Mouse (Mus musculus): Measurements from ENCODE around the gene S100a2. TPM values are rescaled to one million over a fixed set of nuclear protein-coding genes. Genes with fewer than 3 reads are reported as not detected.

S100a2 gene
- total RNA-seq, 2 experiments from 2014 or later = not detected

DNA sequence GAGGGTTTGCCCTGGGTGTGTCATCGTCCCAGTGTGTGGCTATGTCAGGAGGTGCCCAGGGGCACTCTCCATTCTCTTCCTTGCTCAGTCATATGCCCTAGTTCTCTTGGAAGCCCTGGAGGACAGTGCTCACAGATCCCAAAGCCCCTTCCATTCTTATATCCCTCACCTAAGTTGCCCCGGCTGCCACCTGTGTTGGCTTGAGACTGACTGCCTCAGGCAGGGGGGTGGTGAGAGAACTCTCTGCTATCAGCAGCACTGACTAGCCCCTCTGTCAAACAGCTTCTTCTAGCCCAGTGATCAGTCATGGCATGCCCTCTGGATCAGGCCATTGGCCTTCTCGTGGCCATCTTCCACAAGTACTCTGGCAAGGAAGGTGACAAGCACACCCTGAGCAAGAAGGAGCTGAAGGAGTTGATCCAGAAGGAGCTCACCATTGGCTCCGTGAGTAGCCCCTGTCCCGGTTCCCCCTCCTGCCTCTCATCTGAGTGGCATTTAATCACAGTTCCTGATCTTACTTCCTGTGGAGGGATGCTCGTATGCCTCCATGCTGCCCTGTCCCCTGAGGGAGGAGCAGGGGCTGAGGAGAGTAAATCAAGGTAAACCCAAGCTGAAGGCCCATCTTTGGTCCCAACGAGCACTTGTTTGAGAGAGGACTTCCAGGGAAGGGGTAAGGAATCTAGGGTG is 23.6 kb downstream of the S100a2 start:
- no peak for DNase-seq (ENCODE audit: low spot score)
- intact Hi-C loops (cut with DNase I) = loop anchor here (5.0 to 10.0 kb wide), 2 partner anchors 101 to 199 kb away; partner anchors contain the start of genes S100a1 and S100a13

DNA sequence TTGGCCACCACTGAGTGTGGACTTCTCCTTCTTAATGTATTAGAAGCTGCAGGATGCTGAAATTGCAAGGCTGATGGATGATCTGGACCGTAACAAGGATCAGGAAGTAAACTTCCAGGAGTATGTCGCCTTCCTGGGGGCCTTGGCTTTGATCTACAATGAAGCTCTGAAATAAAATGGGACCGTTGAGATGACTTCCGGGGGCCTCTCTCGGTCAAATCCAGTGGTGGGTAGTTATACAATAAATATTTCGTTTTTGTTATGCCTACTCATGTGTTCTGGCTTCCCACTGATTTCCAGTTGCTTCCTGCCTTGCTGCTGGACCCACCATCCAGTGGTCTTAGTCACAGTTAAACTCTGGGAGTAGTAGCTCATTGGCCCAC is 24.1 kb downstream of the S100a2 start:
- intact Hi-C loops (cut with DNase I) = loop anchor here (5.0 to 10.0 kb wide), 2 partner anchors 102 to 199 kb away; partner anchors contain the start of genes S100a1 and S100a13
- DNase-seq (ENCODE audit: low spot score) = no peak

DNA sequence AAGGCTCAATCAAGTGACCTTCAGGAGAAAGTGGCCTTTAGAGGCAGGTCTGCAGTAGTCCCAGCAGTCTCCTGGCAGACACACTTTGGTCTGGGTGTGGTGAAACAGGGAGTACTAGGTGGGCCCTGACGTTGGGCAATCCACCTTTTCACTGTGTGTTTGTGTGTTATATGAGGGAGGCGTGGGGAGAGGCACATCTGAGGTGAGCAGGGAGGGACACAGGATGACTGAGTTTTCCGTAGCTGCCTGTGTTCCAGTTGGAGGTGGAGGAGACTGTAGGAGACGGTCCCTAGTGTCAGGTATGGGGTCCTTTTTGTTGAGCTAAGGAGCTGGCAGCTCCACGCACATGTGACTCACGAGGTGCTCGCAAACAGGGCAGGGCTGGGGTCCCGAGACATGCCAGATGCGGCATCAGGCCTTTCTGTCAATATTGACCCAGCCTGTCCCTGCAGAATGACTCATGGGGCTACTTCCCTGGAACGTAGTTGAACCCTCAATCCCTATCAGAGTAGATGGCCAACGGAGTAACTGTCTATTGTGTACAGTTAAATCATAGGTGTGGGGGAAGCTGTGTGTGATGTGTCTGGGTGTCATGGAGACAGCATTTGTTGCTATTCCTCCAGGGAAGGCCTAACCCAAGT is 24.7 kb downstream of the S100a2 start:
- DNase-seq (ENCODE audit: low spot score) = no peak
- intact Hi-C loops (cut with DNase I) = loop anchor here (1.0 to 10.0 kb wide), 5 partner anchors 29 to 200 kb away; partner anchors contain the start of genes S100a1, S100a13 and Snapin

DNA sequence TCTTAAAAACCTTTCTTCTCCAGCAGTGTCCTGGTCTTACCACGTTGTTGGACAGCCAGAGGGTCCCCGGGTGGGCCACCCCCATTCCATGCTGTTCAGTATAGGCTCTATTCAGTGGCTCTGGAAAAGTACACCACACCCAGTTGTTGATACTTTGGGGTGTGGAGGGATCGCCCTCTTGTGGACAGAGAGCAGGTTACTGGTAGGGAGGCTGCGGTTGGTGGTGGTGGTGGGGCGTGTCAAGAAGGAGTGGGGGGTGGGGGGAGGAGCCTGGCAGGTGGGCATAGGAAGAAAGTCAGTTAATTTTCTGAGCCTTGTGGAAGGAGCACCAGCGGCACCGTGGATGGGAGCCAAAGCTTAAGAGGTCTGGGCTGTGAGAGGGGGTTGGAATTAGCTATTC is 25.4 kb downstream of the S100a2 start:
- intact Hi-C loops (cut with DNase I) = loop anchor here (1.0 to 10.0 kb wide), 4 partner anchors 30 to 201 kb away; partner anchors contain the start of gene Snapin
- peak; percentile 59 for DNase-seq (ENCODE audit: low spot score)

DNA sequence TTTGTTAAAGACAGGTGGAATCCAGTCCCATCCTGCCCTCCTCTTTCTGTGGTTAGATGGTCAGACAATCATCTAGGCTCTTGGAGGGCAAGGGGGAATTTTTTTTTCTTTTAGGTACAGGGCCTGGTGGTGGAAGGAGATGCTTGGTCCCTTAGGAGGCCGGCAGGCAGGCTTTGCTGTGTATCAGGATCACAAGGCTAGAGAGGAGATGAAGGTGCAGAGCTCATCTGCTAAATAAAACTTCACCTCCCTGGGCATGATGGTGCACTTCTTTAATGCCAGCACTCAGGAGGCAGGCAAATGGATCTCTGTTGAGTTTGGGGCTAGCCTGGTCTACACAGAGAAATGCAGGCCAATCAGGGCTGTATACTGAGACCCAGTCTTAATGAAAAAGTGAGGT is 25.9 kb downstream of the S100a2 start:
- no peak for DNase-seq (ENCODE audit: low spot score)
- intact Hi-C loops (cut with DNase I) = loop anchor here (1.0 to 10.0 kb wide), 4 partner anchors 31 to 201 kb away; partner anchors contain the start of gene Snapin

DNA sequence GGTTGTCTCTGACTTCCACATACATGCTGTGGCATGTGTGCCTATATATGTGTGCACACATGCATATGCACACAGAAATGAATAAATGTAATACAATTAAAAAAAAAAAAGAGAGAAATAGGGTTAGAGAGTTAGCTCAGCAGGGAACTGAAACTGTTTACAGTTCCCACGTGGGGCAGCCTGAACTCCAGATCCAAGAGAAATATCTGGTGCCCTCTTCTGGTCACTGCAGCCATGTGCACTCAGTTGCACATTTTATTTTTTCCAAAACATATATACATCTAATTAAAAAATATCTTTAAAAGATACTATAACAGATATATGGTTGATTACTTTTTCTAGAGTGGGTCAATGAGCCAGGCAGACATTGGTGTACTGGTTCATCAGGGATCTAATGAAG is 27.5 kb downstream of the S100a2 start:
- intact Hi-C loops (cut with DNase I) = loop anchor here (10.0 kb wide), 1 partner anchor 203 kb away; no protein-coding TSS in a partner anchor

DNA sequence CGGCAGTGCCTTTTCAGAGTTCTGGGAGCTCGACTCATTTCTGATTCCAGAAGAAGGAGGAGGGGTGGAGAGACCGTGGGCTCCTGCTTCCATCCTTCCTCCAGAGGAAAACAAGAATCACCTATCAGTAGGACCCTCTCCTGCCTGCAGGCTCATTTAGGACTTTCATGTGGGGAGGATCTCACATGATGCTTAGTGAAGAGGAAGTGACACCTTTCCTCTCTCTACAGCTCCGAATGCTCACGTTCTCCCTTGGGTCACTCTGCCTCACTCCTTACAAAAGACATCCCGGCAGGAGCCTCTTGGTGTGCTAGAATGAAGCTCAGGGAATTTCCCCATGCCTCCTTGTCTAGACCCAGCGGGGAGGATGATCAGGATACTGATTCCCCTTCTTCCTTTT is 31.5 kb downstream of the S100a2 start:
- intact Hi-C loops (cut with DNase I) = no loop called here

More for the DNA sequence above, 27.5 kb downstream of the S100a2 start:
- DNase-seq (ENCODE audit: low spot score) = no peak

DNA sequence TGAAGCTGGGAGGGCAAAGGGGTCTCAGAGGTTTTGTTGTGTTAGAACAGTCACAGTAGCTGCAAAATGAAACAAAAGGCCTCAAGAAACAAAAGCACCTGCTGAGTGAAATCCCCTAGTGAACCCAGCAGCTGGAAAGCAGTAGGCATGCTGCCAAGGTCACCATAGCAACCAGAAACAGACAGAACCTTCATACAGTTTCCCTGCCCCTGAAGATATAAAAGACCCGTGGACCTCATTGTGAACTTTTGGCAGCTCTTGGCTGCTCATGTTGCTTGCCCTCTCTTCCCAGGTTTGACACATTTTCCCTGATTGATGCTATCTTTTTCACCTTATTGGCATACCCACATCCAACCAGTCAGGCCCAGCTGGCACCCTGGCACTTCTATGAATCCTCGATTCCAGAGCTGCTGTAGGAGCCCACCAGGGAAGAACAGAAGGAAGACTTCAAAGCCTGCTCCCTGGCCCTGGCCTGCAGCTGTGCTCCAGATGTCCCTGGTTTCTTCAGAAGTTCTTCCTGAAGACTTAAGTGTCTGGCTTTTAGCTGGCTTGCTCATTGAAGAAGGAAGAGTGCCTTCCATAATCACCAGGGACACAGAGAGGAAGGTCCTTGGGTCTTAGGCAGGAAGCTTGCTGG is 33.5 kb downstream of the S100a2 start:
- intact Hi-C loops (cut with DNase I) = no loop called here
- DNase-seq (ENCODE audit: low spot score) = no peak

More for the DNA sequence above, 31.5 kb downstream of the S100a2 start:
- DNase-seq (ENCODE audit: low spot score) = no peak

DNA sequence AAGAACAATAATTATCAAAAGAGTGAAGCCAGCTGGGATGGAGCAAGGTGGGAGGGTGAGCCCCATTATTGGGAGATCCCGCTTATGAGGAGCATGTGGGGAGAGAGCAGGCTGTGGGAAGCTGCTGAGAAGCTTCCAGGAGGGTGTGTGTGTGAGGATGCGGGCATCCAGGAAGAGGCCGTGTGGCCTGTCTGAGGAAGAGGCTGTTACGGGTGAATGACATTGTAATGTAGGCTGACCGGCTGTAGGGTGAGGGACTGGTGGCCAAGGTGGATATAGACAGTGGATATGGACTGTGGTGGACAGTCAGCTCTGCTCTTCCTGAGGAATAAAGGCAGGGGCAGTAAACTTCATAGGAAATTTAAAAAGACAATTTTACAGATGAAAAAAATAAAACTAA is 35.4 kb downstream of the S100a2 start:
- DNase-seq (ENCODE audit: low spot score) = no peak
- intact Hi-C loops (cut with DNase I) = no loop called here

DNA sequence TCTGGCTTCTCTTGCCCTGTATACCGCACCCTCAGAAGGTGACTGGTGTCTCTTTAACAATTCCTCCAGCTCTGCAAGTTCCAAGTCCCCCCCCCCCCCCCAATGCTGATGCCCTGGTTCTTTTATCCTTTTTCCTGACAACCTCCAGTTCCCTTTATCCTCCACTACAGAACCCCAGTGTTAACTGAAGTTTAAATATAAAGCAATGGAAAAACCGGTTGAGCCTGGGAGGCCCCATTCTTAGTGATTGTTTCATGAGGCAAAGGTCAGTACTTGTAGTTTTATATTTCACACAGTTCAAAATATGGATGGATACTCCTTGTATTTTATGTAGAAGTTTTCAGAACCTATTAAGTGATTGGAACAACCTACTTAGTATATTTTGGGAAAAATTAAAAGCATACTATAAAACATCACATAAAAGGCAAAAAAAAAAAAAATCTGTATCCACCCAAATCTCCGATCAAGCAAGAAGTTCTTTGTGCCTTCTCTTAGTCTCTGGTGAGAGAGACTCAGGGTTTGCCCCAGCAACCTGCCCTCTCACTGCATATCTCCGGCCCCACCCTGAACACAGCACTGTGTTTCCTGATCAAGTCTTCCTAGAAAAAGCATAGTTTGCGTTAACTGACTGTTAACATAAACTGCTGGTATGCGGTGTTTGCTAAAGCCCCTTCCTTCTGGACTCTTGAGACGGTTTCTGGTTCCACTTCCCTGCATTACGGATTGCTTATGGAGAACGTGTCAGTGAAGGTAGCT is 36.4 kb downstream of the S100a2 start:
- DNase-seq (ENCODE audit: low spot score) = no peak
- intact Hi-C loops (cut with DNase I) = no loop called here

DNA sequence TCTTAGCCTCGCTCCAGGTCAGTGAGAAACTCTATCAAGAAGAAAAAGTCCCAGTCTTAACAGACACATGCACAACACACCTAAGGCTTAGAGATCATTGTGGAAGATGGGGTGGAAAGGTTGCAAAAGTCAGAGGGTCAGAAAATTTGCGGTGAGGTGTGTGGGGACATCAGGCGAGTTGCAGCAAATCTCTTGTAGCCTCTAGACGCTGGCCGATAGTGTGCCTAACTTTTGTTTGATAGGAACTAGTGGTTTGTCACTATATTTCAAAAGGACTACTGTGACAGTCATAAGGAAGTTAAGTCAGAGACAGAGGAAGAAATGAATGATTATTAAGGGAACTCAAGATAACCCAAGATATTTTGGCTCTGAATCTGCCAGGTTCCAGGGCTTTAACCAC is 37.3 kb downstream of the S100a2 start:
- intact Hi-C loops (cut with DNase I) = no loop called here
- DNase-seq (ENCODE audit: low spot score) = no peak

DNA sequence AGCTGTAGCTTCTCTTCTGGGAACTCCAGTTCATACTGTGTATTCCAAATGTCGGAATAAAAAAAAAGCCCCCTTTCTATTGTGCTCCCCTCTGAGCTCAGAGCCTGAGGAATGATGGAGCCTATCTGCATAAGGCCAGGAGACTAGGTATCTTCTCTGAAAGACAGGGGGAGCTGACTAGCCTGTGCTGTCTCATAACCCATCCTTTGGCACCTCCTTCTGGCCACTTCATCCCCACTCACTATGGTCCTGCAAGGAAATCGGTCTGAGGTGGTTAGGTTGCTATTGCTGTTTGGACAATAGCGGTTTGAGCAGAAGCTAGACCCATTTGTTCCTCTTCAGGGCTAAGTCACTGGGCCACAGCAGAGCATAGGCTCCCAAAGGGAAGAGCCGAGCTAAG is 37.8 kb downstream of the S100a2 start:
- DNase-seq (ENCODE audit: low spot score) = no peak
- intact Hi-C loops (cut with DNase I) = no loop called here

DNA sequence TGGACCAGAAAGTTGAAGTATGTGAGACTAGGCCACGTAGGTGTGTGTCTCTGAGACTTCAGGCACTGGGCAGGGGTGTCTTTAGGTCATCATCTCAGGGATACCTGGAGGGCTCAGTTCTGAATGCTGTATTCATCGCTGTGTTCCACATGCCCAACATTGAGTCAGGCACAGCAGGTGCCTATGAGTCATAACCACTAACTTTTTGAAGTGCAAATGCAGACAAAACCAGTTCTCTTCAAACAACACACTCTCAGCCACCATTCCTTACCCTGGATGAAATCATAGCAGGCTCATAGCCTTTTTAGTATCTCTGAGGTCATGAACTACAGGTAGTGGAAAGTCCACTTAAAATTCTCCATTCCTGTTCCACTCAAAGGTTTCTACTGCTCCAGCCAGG is 39.3 kb downstream of the S100a2 start:
- intact Hi-C loops (cut with DNase I) = no loop called here

DNA sequence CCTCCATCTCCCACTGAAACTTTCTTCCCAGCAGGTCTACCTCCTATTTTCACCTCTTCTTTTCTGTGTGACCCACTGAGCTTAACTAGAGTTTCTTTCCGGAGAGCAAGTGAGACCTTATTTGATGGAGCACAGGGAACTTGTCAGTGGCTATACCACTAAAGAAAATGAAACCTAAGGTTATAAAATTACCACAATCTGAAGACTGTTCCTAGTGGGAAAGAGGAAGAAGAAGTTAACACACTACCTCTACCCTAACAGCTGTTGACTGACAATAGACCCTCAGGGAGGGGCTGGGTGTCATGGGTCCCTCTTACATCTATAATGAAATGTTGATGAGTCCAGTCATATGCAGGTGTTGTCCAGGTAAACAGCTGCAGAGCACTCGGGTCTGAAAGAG is 41.9 kb downstream of the S100a2 start:
- intact Hi-C loops (cut with DNase I) = no loop called here
- no peak for DNase-seq (ENCODE audit: low spot score)

More for the DNA sequence above, 39.3 kb downstream of the S100a2 start:
- DNase-seq (ENCODE audit: low spot score) = no peak

DNA sequence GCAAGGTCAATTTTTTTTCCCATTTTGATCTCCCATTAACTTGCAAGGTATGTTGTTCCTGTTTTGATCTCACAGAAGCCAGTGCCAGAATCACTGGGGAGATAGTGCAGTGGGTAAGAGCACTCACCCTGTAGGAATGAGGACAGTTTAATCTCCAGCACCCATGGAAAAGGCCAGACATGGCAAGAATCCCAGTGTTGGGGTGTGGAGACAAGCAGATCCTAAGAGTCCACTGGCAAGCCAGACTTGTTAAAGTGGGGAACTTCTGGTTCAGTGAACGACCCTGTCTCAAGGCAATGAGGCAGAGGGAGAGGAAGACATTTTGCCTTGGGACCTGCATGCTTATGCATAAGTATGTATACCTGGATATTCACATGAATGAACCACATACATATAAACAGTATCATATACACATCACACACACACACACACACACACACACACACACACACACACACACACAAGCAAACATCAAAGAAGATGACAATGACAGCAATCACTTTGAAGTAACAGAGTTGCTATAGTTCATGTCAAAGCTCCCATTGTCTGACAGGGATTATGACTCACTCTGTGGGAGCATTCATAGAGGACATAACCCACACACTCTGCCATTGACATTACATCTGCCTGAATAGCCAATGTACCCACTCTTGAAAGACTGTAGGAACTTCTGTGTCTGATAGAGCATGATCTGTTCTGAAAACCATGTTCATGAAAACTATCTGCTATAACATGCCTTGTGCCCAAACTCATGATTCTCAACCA is 48.6 kb downstream of the S100a2 start:
- DNase-seq (ENCODE audit: low spot score) = no peak
- intact Hi-C loops (cut with DNase I) = no loop called here

DNA sequence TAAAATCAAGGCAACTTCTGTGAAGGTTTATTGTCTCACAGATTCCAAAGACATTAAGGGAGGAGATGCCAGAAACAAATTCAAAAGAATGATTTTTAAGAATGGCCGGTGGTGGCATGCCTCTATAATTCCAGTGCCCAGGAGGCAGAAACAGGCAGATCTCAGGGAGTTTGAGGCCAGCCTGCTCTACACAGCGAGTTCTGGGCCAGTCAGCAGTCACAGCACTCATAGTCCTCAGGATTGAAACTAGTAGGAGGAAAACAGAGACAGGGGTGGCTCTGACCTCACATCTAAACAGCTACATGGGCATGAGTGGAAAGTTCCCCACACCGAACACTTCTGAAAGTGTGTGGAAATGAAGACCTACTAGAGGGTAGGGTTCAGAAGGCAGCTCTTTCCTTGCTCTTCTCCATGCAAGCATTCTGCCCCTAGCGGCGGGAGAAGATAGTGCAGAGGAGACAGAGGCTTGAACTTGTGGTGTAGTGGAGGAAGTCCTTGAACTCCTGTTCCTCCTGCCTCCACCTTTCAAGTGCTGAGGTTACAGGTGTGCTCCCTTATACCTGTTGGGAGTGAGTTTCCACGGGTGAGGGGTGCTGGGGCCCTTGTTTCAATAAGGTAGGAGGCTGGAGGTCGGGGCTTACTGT is 49.6 kb downstream of the S100a2 start:
- DNase-seq (ENCODE audit: low spot score) = no peak
- intact Hi-C loops (cut with DNase I) = no loop called here

DNA sequence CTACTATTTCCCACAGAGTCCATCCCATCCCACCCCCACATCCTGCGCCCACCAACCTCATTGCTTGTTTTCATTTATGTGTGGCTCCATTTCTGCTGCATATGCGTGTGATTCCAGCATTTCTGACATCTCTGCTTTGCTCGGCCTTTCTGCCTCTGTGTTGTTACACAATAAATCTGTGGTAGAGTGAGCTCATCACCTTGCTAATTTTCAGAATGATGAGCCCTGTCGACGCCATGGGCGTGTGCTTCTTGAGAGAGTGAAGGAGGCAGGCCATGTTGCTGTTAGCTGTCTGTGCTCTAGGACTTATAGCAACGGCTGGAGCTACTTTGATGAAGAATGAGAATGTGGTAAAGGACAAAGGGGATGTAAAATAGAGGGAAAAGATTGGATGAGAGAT is 50.9 kb downstream of the S100a2 start:
- intact Hi-C loops (cut with DNase I) = no loop called here
- no peak for DNase-seq (ENCODE audit: low spot score)
